Mouse (Mus musculus) heart, adult 2 months (tissue): ENCODE measurements around the gene Noxo1. TPM values are rescaled to one million over a fixed set of nuclear protein-coding genes. Genes with fewer than 3 reads are reported as not detected.

ENCODE experiments used
- DNase-seq, 2 experiments: peaks; one replicate each; pipeline ENCODE4 v3.0.0; 2021
- H3K27ac ChIP-seq: fragments of 200-600 bp; 2 replicates; pipeline ENCODE4 v1.8.1; 2022
- H3K27me3 ChIP-seq: fragments of 200-500 bp; 2 replicates; pipeline ENCODE4 v1.6.1; 2012; ENCODE audit warnings: mild to moderate bottlenecking, low read length, inconsistent platforms, mixed read lengths; ENCODE audit not compliant: control insufficient read depth, insufficient read depth
- H3K36me3 ChIP-seq: fragments of 200-500 bp; 2 replicates; pipeline ENCODE4 v1.6.1; 2012; ENCODE audit warnings: low read length, inconsistent platforms; ENCODE audit not compliant: control insufficient read depth, insufficient read depth
- H3K4me1 ChIP-seq: fragments of 200-500 bp; 2 replicates; pipeline ENCODE4 v1.6.1; 2011; ENCODE audit warnings: low read length; ENCODE audit not compliant: control insufficient read depth, insufficient read depth
- H3K4me3 ChIP-seq: fragments of 200-600 bp; 2 replicates; pipeline ENCODE4 v1.8.1; 2022
- H3K79me2 ChIP-seq: fragments of 200-500 bp; replicated peaks from 2 replicates; pipeline ENCODE4 v1.6.1; 2012; ENCODE audit warnings: mild to moderate bottlenecking, inconsistent platforms, low read length, moderate library complexity, mixed read lengths; ENCODE audit not compliant: control insufficient read depth, insufficient read depth
- H3K9ac ChIP-seq: fragments of 200-500 bp; 2 replicates; pipeline ENCODE4 v1.6.1; 2012; ENCODE audit warnings: low read depth, mild to moderate bottlenecking, control low read depth, inconsistent platforms, low read length, mixed read lengths
- CTCF ChIP-seq: fragments of 200-600 bp; IDR thresholded peaks from 2 replicates; pipeline ENCODE4 v1.8.1; 2022; ENCODE audit warnings: antibody characterized with exemption, mild to moderate bottlenecking, moderate library complexity
- EP300 ChIP-seq: fragments of 200-500 bp; IDR thresholded peaks from 2 replicates; pipeline ENCODE4 v1.6.1; 2011; ENCODE audit warnings: low read depth, low read length, control low read depth; ENCODE audit not compliant: insufficient read depth
- POLR2A ChIP-seq: fragments of 200-500 bp; IDR thresholded peaks from 2 replicates; pipeline ENCODE4 v1.6.1; 2011; ENCODE audit warnings: mild to moderate bottlenecking, low read depth, low read length, control low read depth; ENCODE audit not compliant: insufficient read depth
- WGBS: fragments of 180-500 bp; shearing (Covaris S2); methylation state at CpG from one replicate; pipeline ENCODE4 v1.1.7; 2018; 5-methylcytosine and 5-hydroxymethylcytosine counted together
- intact Hi-C: fragments of 180-260 bp; cut with DNase I; formaldehyde crosslinking; loops from one replicate; pipeline ENCODE4 v1.15.1; 2025
- polyA plus RNA-seq: library from polyadenylated mRNA; depleted of rRNA; stranded (reverse); fragments of >200 nt; gene quantifications from 2 replicates; pipeline ENCODE4 v1.2.3, GENCODE M21; 2012
- total RNA-seq, 2 experiments: library from RNA; stranded (reverse); gene quantifications; 2 replicates each; pipeline ENCODE4 v1.2.3; 2021

The Noxo1 gene
- total and polyA plus RNA-seq, 3 experiments: 0.65 to 4.5 (median 1.0) TPM

- 67% methylated on average over 3 of the region's 3 CpGs for WGBS
- Histone ChIP-seq H3K36me3 (peaks cover 12% of the 10 kb centered on the region), H3K27ac (no peak overlapping the region), H3K79me2 (no peaks in the 10 kb centered on the region), H3K9ac (no peak overlapping the region), H3K27me3 (no peaks in the 10 kb centered on the region), H3K4me3 (no peak overlapping the region), H3K4me1 (peaks cover 7% of the 10 kb centered on the region)
- TF ChIP-seq POLR2A: no peak
- TF ChIP-seq CTCF: peak; percentile 32
- no peak for DNase-seq
- intact Hi-C loops: no loop called here
Observed at GRCm38 (mm10) chr17:24725637-24726390, 29.8 kb downstream of the Noxo1 start.

DNA sequence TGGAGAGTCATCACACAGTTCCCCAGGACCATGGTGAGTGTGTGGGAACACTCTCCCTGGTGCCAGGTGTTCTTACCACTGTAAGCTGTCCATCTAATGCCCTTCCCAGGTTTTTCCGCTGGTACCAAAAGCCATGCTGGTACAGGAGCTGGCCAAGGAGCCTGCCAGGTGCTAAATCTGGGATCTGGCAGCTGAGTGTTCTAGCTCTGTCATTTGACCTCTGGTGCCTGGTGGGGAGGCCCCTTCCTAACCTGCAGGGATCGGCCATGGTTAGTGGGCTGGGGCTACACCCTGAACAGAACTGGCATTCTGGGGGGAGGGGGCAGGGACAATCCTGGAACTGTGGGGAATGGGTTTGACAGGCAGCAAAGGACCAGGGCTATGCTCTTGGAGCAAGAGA lies 31.6 kb downstream of the Noxo1 start, which contains the start of gene Rpl3l:
Gene Rpl3l, plus strand, starts transcription at position 203 of the 400 bp plus-strand sequence.
- Histone ChIP-seq H3K4me3 (peak within 1 kb of the TSS; percentile 44), H3K27ac (peak within 1 kb of the TSS; percentile 87), H3K9ac (peak within 1 kb of the TSS; percentile 60), H3K36me3 (no peaks in the 10 kb centered on the region), H3K79me2 (no peaks in the 10 kb centered on the region), H3K27me3 (no peaks in the 10 kb centered on the region), H3K4me1 (peaks cover 2% of the 10 kb centered on the region)
- WGBS: 56% methylated on average over 2 of the region's 2 CpGs
- TF ChIP-seq POLR2A: peak; percentile 65; the same call in 1 of the 2 replicates
- TF ChIP-seq CTCF: no peak
- DNase-seq: peak; percentile 55 to 65
- intact Hi-C loops: no loop called here

GRCm38 (mm10) chr17:24728184-24728583 lies 32.1 kb downstream of the Noxo1 start:
- peak overlapping the region; percentile 44 for H3K4me3 ChIP-seq
- peaks cover 3% of the 10 kb centered on the region for H3K4me1 ChIP-seq
- TF ChIP-seq POLR2A (no peak), CTCF (no peak), EP300 (no peak)
- H3K9ac ChIP-seq: peak overlapping the region; percentile 60
- intact Hi-C loops: no loop called here
- H3K27me3 ChIP-seq: no peaks in the 10 kb centered on the region
- H3K79me2 ChIP-seq: no peaks in the 10 kb centered on the region
- DNase-seq: peak in 1 of 2 experiments; percentile 40
- no peaks in the 10 kb centered on the region for H3K36me3 ChIP-seq
- H3K27ac ChIP-seq: peak overlapping the region; percentile 87
- 50% methylated on average over 17 of the region's 17 CpGs for WGBS

GRCm38 (mm10) chr17:24729067-24729466 lies 33.0 kb downstream of the Noxo1 start:
- no peaks in the 10 kb centered on the region for H3K79me2 ChIP-seq
- no peak overlapping the region for H3K9ac ChIP-seq
- no peak overlapping the region for H3K4me3 ChIP-seq
- H3K36me3 ChIP-seq: no peaks in the 10 kb centered on the region
- peaks cover 4% of the 10 kb centered on the region for H3K4me1 ChIP-seq
- peak overlapping the region; percentile 87 for H3K27ac ChIP-seq
- intact Hi-C loops: no loop called here
- DNase-seq: no peak
- TF ChIP-seq POLR2A (no peak), EP300 (no peak), CTCF (no peak)
- WGBS: 35% methylated on average over 6 of the region's 6 CpGs
- no peaks in the 10 kb centered on the region for H3K27me3 ChIP-seq

DNA sequence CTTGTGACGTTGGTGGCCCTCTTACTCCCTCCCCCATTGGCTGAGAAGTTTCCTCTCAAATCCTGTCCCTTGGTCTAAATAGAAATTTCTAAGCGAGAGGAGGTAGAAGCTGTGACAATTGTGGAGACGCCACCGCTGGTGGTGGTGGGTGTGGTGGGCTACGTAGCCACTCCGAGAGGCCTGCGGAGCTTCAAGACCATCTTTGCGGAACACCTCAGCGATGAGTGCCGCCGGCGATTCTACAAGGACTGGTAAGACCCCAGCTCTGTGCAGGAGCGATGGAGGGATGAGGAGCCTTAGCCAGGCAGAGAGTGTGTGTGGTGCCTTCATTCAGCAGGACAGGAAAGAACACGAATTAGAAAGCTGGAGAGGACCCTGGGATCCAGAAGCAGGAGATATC lies 34.8 kb downstream of the Noxo1 start:
- H3K27ac ChIP-seq: no peak overlapping the region; the same call in 1 of the 2 replicates
- no peak overlapping the region for H3K4me3 ChIP-seq
- H3K9ac ChIP-seq: no peak overlapping the region
- peaks cover 3% of the 10 kb centered on the region; the same call in 1 of the 2 replicates for H3K4me1 ChIP-seq
- no peak for DNase-seq
- TF ChIP-seq EP300: no peak
- TF ChIP-seq CTCF: no peak
- no peak for TF ChIP-seq POLR2A
- H3K27me3 ChIP-seq: no peaks in the 10 kb centered on the region
- H3K79me2 ChIP-seq: no peaks in the 10 kb centered on the region
- no peaks in the 10 kb centered on the region for H3K36me3 ChIP-seq
- intact Hi-C loops: no loop called here
- WGBS: 83% methylated on average over 14 of the region's 14 CpGs

- TF ChIP-seq POLR2A: peak; percentile 55
- 0 out of 2 replicates have a peak, but pooled peaks have one; percentile 67 for TF ChIP-seq EP300
- no peak for TF ChIP-seq CTCF
- Histone ChIP-seq H3K9ac (peak overlapping the region; percentile 51), H3K27ac (peak overlapping the region; percentile 89), H3K27me3 (no peaks in the 10 kb centered on the region), H3K79me2 (no peaks in the 10 kb centered on the region), H3K4me1 (peaks cover 3% of the 10 kb centered on the region; the same call in 1 of the 2 replicates), H3K4me3 (no peak overlapping the region), H3K36me3 (no peaks in the 10 kb centered on the region)
- WGBS: 53% methylated on average over 12 of the region's 12 CpGs
- intact Hi-C loops: no loop called here
- peak; percentile 46 to 77 for DNase-seq
Observed at GRCm38 (mm10) chr17:24732233-24732935, 36.4 kb downstream of the Noxo1 start.
